Mouse (Mus musculus) liver, adult 2 months (tissue): ENCODE measurements at regions not wholly inside any gene's neighbourhood (a gene's known extent, or its start where the extent isn't known, plus 50 kb on each side); places are given as distances from the start of the nearest gene placed in this dataset.

ENCODE experiments used
- DNase-seq: peaks from one replicate; pipeline ENCODE4 v3.0.0-alpha.2; 2011; ENCODE audit warnings: low read depth, low spot score; ENCODE audit errors: extremely low read depth
- H3K27ac ChIP-seq: fragments of 200-500 bp; replicated peaks from 2 replicates; pipeline ENCODE4 v1.5.1; 2012; ENCODE audit warnings: low read depth, mild to moderate bottlenecking, control low read depth, inconsistent platforms, low read length; ENCODE audit not compliant: insufficient read depth
- H3K27me3 ChIP-seq: fragments of 200-500 bp; 2 replicates; pipeline ENCODE4 v1.6.1; 2012; ENCODE audit warnings: mild to moderate bottlenecking, moderate library complexity, low read length, inconsistent platforms; ENCODE audit not compliant: control insufficient read depth, insufficient read depth
- H3K36me3 ChIP-seq: fragments of 200-500 bp; 2 replicates; pipeline ENCODE4 v1.6.1; 2012; ENCODE audit warnings: low read length, inconsistent platforms; ENCODE audit not compliant: control insufficient read depth, insufficient read depth
- H3K4me1 ChIP-seq: fragments of 200-500 bp; 2 replicates; pipeline ENCODE4 v1.6.1; 2011; ENCODE audit warnings: low read length; ENCODE audit not compliant: control insufficient read depth, insufficient read depth
- H3K4me3 ChIP-seq: fragments of 200-500 bp; 2 replicates; pipeline ENCODE4 v1.5.1; 2011; ENCODE audit warnings: low read depth, mild to moderate bottlenecking, control low read depth, low read length, moderate library complexity; ENCODE audit not compliant: insufficient read depth
- H3K79me2 ChIP-seq: fragments of 200-500 bp; 2 replicates; pipeline ENCODE4 v1.6.1; 2012; ENCODE audit warnings: inconsistent platforms, mild to moderate bottlenecking, low read length, moderate library complexity; ENCODE audit not compliant: control insufficient read depth, insufficient read depth
- H3K9ac ChIP-seq: fragments of 200-500 bp; 2 replicates; pipeline ENCODE4 v1.6.1; 2012; ENCODE audit warnings: low read depth, mild to moderate bottlenecking, control low read depth, inconsistent platforms, low read length
- CTCF ChIP-seq: fragments of 200-500 bp; IDR thresholded peaks from 2 replicates; pipeline ENCODE4 v1.5.1; 2011; ENCODE audit warnings: low read depth, low read length, control low read depth
- POLR2A ChIP-seq: fragments of 200-500 bp; IDR thresholded peaks from 2 replicates; pipeline ENCODE4 v1.6.1; 2011; ENCODE audit warnings: low read length, control low read depth; ENCODE audit not compliant: insufficient read depth; ENCODE audit errors: extremely low read depth
- WGBS: fragments of 180-500 bp; shearing (Covaris S2); methylation state at CpG from one replicate; pipeline ENCODE4 v1.1.7; 2018; 5-methylcytosine and 5-hydroxymethylcytosine counted together

DNA sequence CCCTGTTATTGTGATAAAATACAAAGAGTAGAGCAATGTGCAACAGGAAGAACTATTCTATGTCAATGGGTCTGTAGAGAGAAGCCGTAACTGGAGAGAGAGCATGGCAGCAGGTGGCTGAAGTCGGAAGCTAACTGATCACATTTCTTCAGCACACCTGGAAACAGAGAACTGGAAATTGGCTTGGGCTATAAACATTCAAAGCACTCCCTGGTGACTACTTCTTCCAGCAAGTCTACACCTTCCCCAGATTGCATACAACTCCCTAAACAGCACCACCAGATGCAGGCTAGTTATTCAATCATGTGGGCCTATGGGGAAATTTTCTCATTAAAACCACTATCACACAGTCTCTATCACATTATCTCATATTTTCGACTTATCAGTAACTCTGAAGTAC, 413.4 kb downstream of the Basp1 start:
- Histone ChIP-seq H3K27ac (no peak overlapping the region), H3K36me3 (no peaks in the 10 kb centered on the region), H3K4me1 (no peaks in the 10 kb centered on the region), H3K4me3 (no peak overlapping the region), H3K9ac (no peak overlapping the region), H3K27me3 (no peaks in the 10 kb centered on the region), H3K79me2 (no peaks in the 10 kb centered on the region)
- 86% methylated on average over 3 of the region's 3 CpGs for WGBS
- TF ChIP-seq POLR2A: no peak
- no peak for DNase-seq

DNA sequence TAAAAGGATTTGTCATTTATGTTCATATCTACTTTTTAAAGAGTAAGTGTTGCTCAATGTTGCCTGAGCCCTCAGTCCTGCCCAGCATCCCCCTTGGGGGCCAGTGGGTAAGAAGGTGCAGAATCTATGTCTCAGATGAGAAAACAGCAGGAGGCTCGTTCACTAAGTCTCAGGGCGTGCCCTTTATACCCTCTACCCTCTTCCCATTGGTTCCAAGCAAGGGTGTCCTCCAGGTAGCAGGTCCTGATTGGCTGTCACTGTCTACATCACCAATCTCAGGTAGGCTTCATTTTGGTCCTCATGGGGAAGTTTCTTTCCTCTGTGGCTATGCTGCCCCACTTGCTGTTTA, 420.3 kb downstream of the Basp1 start:
- TF ChIP-seq CTCF: no peak
- TF ChIP-seq POLR2A: no peak
- WGBS: 75% methylated on average over 2 of the region's 2 CpGs

DNA sequence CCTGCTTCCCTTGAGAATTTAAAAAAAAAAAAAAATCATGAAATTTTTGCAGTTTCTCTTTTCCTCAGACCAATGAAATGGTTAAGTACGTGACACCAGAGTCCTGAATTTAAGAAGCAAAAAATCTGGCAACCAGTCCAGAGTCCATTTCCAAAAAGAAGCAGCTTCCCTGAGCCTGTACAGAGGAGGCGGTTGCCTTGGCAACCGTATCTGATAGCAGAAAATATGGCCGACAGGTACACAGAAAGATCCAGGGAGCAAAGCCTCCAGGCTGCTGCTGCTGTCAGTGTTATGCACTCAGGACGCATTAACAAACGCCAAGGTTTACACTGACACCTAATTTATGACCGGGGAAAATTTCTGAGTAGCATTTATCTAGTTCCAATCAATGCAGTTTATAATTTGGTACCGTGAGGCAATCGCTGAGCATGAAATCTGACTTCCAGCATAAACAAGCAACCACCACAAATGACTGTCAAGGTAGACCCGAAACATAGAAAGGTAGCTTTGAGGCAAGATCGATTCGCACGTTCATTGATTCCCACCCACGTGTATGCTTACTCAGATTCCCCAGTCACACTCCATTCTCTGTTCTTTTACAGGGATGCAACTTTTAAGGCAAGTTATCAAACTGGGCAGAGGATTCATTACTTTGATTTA, 420.8 kb downstream of the Basp1 start:
- 81% methylated on average over 14 of the region's 14 CpGs for WGBS
- Histone ChIP-seq H3K4me1 (no peaks in the 10 kb centered on the region), H3K4me3 (no peak overlapping the region), H3K36me3 (no peaks in the 10 kb centered on the region), H3K27me3 (no peaks in the 10 kb centered on the region), H3K79me2 (no peaks in the 10 kb centered on the region), H3K27ac (no peak overlapping the region), H3K9ac (no peak overlapping the region)
- no peak for DNase-seq
- TF ChIP-seq POLR2A (no peak), CTCF (no peak)

More for the DNA sequence above, 420.3 kb downstream of the Basp1 start:
- no peak overlapping the region for H3K4me3 ChIP-seq
- H3K9ac ChIP-seq: no peak overlapping the region
- no peaks in the 10 kb centered on the region for H3K27me3 ChIP-seq
- no peak for DNase-seq
- no peak overlapping the region for H3K27ac ChIP-seq
- H3K4me1 ChIP-seq: no peaks in the 10 kb centered on the region
- no peaks in the 10 kb centered on the region for H3K79me2 ChIP-seq
- no peaks in the 10 kb centered on the region for H3K36me3 ChIP-seq

DNA sequence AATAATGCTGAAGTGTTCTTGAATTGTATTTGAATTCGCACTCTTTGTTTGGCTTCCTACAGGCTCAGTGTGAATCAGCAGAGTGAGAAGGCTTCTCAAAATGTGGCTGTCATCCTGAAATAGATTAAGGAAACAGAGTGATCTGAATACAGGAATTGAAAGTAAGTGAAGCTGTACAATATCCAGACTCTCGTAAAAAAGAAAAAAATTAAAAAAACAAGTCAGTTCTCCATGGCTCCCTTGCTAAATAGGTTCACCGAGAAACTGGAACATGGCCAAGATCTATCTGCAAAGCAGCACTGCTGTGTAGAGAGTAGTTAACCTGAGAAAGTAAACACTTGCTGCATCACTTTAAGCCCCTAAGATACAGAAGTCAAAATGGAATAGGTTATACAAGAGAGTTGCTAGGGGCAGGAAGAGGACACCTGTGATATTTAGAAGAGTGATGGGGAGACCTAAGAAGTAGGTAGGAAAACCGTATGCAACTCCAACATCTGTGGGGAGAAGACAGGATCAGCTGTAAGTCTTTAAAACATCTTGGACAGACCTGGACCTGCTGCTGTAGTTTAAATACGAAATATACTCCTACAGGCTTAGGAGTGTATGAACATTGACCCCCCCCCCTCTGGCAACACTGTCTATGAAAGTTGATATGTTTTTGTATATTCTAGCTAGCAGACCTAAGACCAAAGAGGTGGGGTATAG, 423.3 kb downstream of the Basp1 start:
- no peak for TF ChIP-seq POLR2A
- no peak for TF ChIP-seq CTCF
- Histone ChIP-seq H3K36me3 (no peaks in the 10 kb centered on the region), H3K27me3 (no peaks in the 10 kb centered on the region), H3K79me2 (no peaks in the 10 kb centered on the region), H3K4me3 (no peak overlapping the region), H3K9ac (no peak overlapping the region), H3K27ac (no peak overlapping the region), H3K4me1 (no peaks in the 10 kb centered on the region)
- WGBS: 69% methylated on average over 5 of the region's 5 CpGs
- DNase-seq: peak; percentile 13

DNA sequence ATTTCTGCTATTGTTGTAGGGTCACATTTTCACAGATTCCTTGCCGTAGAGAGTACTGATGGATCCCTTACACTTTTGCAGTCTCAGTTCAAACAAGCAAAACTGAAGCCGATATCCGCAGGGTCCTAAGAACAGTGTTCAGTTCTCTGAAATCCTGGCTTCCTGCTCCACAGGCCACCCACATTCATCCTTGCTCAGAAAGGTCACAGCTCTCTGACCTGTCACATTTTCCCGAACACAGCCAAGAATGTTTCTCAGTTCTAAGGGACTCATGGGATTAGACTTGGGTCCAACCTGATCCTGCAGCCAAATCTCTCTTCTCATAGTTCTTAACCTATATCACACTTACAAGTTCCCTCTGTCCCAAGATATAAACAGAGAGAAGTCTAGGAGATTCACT, 432.7 kb downstream of the Basp1 start:
- DNase-seq: no peak
- Histone ChIP-seq H3K4me1 (no peaks in the 10 kb centered on the region), H3K36me3 (no peaks in the 10 kb centered on the region), H3K27me3 (no peaks in the 10 kb centered on the region), H3K4me3 (no peak overlapping the region), H3K27ac (no peak overlapping the region), H3K79me2 (no peaks in the 10 kb centered on the region), H3K9ac (no peak overlapping the region)
- TF ChIP-seq CTCF: no peak
- no peak for TF ChIP-seq POLR2A
- 69% methylated on average over 4 of the region's 4 CpGs for WGBS

DNA sequence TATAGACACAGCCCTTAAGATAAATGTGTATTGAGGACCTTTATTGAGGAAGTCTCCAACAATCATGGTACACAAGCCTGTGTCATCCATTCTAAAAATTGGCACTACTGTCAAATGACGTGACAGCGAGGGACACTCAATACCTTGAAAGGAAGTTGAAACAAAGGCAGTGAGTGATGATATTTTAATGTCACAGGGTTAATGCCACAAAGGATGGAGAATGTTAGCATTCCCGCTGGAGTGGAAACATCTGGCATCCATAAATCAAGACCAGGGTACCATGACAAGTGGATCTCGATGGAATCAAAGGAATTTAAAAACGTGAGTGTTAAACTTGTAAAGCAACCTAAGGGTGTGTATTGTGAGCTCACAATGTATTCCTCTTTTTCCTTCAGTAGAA, 441.5 kb downstream of the Basp1 start:
- no peaks in the 10 kb centered on the region for H3K27me3 ChIP-seq
- no peaks in the 10 kb centered on the region for H3K36me3 ChIP-seq
- no peak for TF ChIP-seq CTCF
- TF ChIP-seq POLR2A: no peak
- no peak overlapping the region for H3K9ac ChIP-seq
- H3K79me2 ChIP-seq: no peaks in the 10 kb centered on the region
- WGBS: 68% methylated on average over 5 of the region's 5 CpGs
- H3K4me1 ChIP-seq: no peaks in the 10 kb centered on the region
- H3K4me3 ChIP-seq: no peak overlapping the region
- no peak for DNase-seq
- H3K27ac ChIP-seq: no peak overlapping the region
